Mouse (Mus musculus) right cerebral cortex, postnatal 10 days (tissue): ENCODE data around the gene Gm28363.
"Not testable (repeated sequence)": the region's sequence is repeated elsewhere in the genome, so short reads cannot be mapped to it uniquely, and the experiment has no call there.

Experiments
- DNase-seq, 2 experiments: peaks; one replicate each; pipeline ENCODE4 v3.0.0; 2021; ENCODE audit warnings: low spot score in 2 of 2

Gm28363 gene

GRCm38 (mm10) chr1:117696831-117697230, at the start of gene Gm28363:
Gene Gm28363, plus strand, starts transcription at chr1:117697131.
- DNase-seq = not testable (repeated sequence)

- not testable (repeated sequence) for DNase-seq
Measured at GRCm38 (mm10) chr1:117650236-117650635, 46.7 kb upstream of the Gm28363 start.
